Mouse (Mus musculus) layer of hippocampus, postnatal 14 days (tissue): ENCODE data around the gene Tmem254a. TPM values are rescaled to one million over a fixed set of nuclear protein-coding genes. Genes with fewer than 3 reads are reported as not detected.
"Not testable (repeated sequence)": the region's sequence is repeated elsewhere in the genome, so short reads cannot be mapped to it uniquely, and the experiment has no call there.

Experiments used
- DNase-seq, 2 experiments: peaks; one replicate each; pipeline ENCODE4 v3.0.0; 2021 to 2022; ENCODE audit warnings: low spot score in 2 of 2, mixed read lengths in 1 of 2
- long read RNA-seq, 2 experiments: library from polyadenylated mRNA; stranded (forward); transcript quantifications; one replicate each; pipeline ENCODE4 v2.0.0; 2021
- total RNA-seq, 2 experiments: library from RNA; stranded (reverse); gene quantifications; 2 replicates each; pipeline ENCODE4 v1.2.3; 2021

Tmem254a gene
- 10 to 100 TPM; 16.8 to 18.5 TPM for total RNA-seq
- long read RNA-seq, experiment 1, transcript Tmem254a-204 (4 exons, 2,147 nt), result major isoform, 21 of 25 reads
- long read RNA-seq, experiment 1, partial matches to known transcripts, result 0 of 25 reads
- long read RNA-seq, experiment 1, other reads (novel, unspliced or antisense), result 0 of 25 reads
- long read RNA-seq, experiment 2, transcript Tmem254a-204 (4 exons, 2,147 nt), result major isoform, 44 of 53 reads
- long read RNA-seq, experiment 2, transcript Tmem254a-201 (4 exons, 1,108 nt), result minor isoform, 7 of 53 reads
- long read RNA-seq, experiment 2, partial matches to known transcripts, result 0 of 53 reads
- long read RNA-seq, experiment 2, other reads (novel, unspliced or antisense), result 2 of 53 reads

GRCm38 (mm10) chr14:25927562-25927881 lies at the start of gene Tmem254a:
Gene Tmem254a (minus strand): TSS chr14:25927672.
- DNase-seq, result not testable (repeated sequence)

GRCm38 (mm10) chr14:25957861-25958260 lies 30.4 kb upstream of the Tmem254a start:
- DNase-seq, result not testable (repeated sequence)

GRCm38 (mm10) chr14:25938004-25938403 lies 10.5 kb upstream of the Tmem254a start, which contains the start of gene Cphx1:
Gene Cphx1 (plus strand): TSS chr14:25938304.
- DNase-seq, result not testable (repeated sequence)

- not testable (repeated sequence) for DNase-seq
These were observed 9.6 kb upstream of the Tmem254a start for GRCm38 (mm10) chr14:25936867-25937630.

GRCm38 (mm10) chr14:25926814-25927561 lies 484 bp downstream of the Tmem254a start:
- DNase-seq, result not testable (repeated sequence)

- DNase-seq, result not testable (repeated sequence)
These were observed 8.9 kb downstream of the Tmem254a start for GRCm38 (mm10) chr14:25918427-25919170.

- not testable (repeated sequence) for DNase-seq
These were observed 18.5 kb downstream of the Tmem254a start for GRCm38 (mm10) chr14:25908976-25909375.

- not testable (repeated sequence) for DNase-seq
These were observed 20.2 kb downstream of the Tmem254a start for GRCm38 (mm10) chr14:25907272-25907671.

- peak; percentile 0 for DNase-seq
These were observed 22.2 kb downstream of the Tmem254a start for GRCm38 (mm10) chr14:25905243-25905642.

- not testable (repeated sequence) for DNase-seq
These were observed 24.5 kb downstream of the Tmem254a start, which contains the start of gene Plac9a for GRCm38 (mm10) chr14:25903000-25903399. Gene Plac9a (minus strand): TSS chr14:25903100.

- not testable (repeated sequence) for DNase-seq
These were observed 31.8 kb downstream of the Tmem254a start for GRCm38 (mm10) chr14:25895686-25896085.

GRCm38 (mm10) chr14:25894566-25894965 lies 32.9 kb downstream of the Tmem254a start:
- DNase-seq, result not testable (repeated sequence)

- DNase-seq, result not testable (repeated sequence)
These were observed 41.6 kb downstream of the Tmem254a start for GRCm38 (mm10) chr14:25885886-25886285.

- not testable (repeated sequence) for DNase-seq
These were observed 45.7 kb downstream of the Tmem254a start for GRCm38 (mm10) chr14:25881769-25882168.

GRCm38 (mm10) chr14:25876640-25877039 lies 50.8 kb downstream of the Tmem254a start:
- DNase-seq, result not testable (repeated sequence)

Other genes starting within 250 kb of the Tmem254a start
- gene Ppif, start 233.5 kb downstream of the Tmem254a start, total RNA-seq, result 10 to 100 TPM; 27.6 to 27.7 TPM
- 10 to 100 TPM; 60.4 to 63.5 TPM for gene Zcchc24, start 158.6 kb downstream of the Tmem254a start, total RNA-seq
- gene Anxa11, start 85.5 kb downstream of the Tmem254a start, total RNA-seq, result 10 to 100 TPM; 35.6 to 44.5 TPM
- 1 to 10 TPM in 1 of 2 experiments, not detected in 1; 3.0 TPM for gene Plac9a, start 24.6 kb downstream of the Tmem254a start, total RNA-seq
- gene Cphx1, start 10.6 kb upstream of the Tmem254a start, total RNA-seq, result not detected
- under 1 TPM in 1 of 2 experiments, not detected in 1; 0.19 TPM for gene Duxbl1, start 50.9 kb upstream of the Tmem254a start, total RNA-seq
- gene Gm9780, start 115.0 kb upstream of the Tmem254a start, total RNA-seq, result 1 to 10 TPM; 5.3 to 8.9 TPM
- 10 to 100 TPM; 30.6 to 38.5 TPM for gene Tmem254c, start 139.7 kb upstream of the Tmem254a start, total RNA-seq
- not detected for gene Cphx2, start 153.8 kb upstream of the Tmem254a start, total RNA-seq
- gene Cphx3, start 154.6 kb upstream of the Tmem254a start, total RNA-seq, result not detected
- under 1 TPM; 0.26 to 0.37 TPM for gene Duxbl2, start 190.7 kb upstream of the Tmem254a start, total RNA-seq